Mouse (Mus musculus): ENCODE results near the gene Tspan33.
"Not testable (repeated sequence)": the region's sequence is repeated elsewhere in the genome, so short reads cannot be mapped to it uniquely, and the experiment has no call there.

The Tspan33 gene

GRCm38 (mm10) chr6:29693953-29694352, at the start of gene Tspan33:
Gene Tspan33 (plus strand): TSS chr6:29694222.
- peak; percentile 89 for DNase-seq (ENCODE audit: extremely low spot score, low spot score)

- DNase-seq (ENCODE audit: extremely low spot score, low spot score) = peak; percentile 91
These were observed 44.4 kb upstream of the Tspan33 start for GRCm38 (mm10) chr6:29649494-29650169.

GRCm38 (mm10) chr6:29650170-29650549, 43.9 kb upstream of the Tspan33 start:
- DNase-seq (ENCODE audit: extremely low spot score, low spot score) = no peak

GRCm38 (mm10) chr6:29653271-29653670, 40.8 kb upstream of the Tspan33 start:
- no peak for DNase-seq (ENCODE audit: extremely low spot score, low spot score)

GRCm38 (mm10) chr6:29658626-29659475, 35.2 kb upstream of the Tspan33 start:
- no peak for DNase-seq (ENCODE audit: extremely low spot score, low spot score)

GRCm38 (mm10) chr6:29659964-29660363, 34.1 kb upstream of the Tspan33 start:
- no peak for DNase-seq (ENCODE audit: extremely low spot score, low spot score)

GRCm38 (mm10) chr6:29660662-29661307, 33.2 kb upstream of the Tspan33 start:
- no peak for DNase-seq (ENCODE audit: extremely low spot score, low spot score)

- DNase-seq (ENCODE audit: extremely low spot score, low spot score) = no peak
These were observed 26.8 kb upstream of the Tspan33 start for GRCm38 (mm10) chr6:29667266-29667665.

GRCm38 (mm10) chr6:29671741-29672140, 22.3 kb upstream of the Tspan33 start:
- no peak for DNase-seq (ENCODE audit: extremely low spot score, low spot score)

- DNase-seq (ENCODE audit: extremely low spot score, low spot score) = no peak
These were observed 21.2 kb upstream of the Tspan33 start for GRCm38 (mm10) chr6:29672563-29673411.

- no peak for DNase-seq (ENCODE audit: extremely low spot score, low spot score)
These were observed 20.3 kb upstream of the Tspan33 start for GRCm38 (mm10) chr6:29673739-29674138.

GRCm38 (mm10) chr6:29679947-29680550, 14.0 kb upstream of the Tspan33 start:
- not testable (repeated sequence) for DNase-seq (ENCODE audit: extremely low spot score, low spot score)

- no peak for DNase-seq (ENCODE audit: extremely low spot score, low spot score)
These were observed 12.2 kb upstream of the Tspan33 start for GRCm38 (mm10) chr6:29681853-29682252.

- DNase-seq (ENCODE audit: extremely low spot score, low spot score) = no peak
These were observed 9.3 kb upstream of the Tspan33 start for GRCm38 (mm10) chr6:29684686-29685085.

- DNase-seq (ENCODE audit: extremely low spot score, low spot score) = no peak
These were observed 8.1 kb upstream of the Tspan33 start for GRCm38 (mm10) chr6:29685952-29686351.

GRCm38 (mm10) chr6:29689458-29689857, 4.6 kb upstream of the Tspan33 start:
- no peak for DNase-seq (ENCODE audit: extremely low spot score, low spot score)

GRCm38 (mm10) chr6:29694375-29695289, 610 bp downstream of the Tspan33 start:
- DNase-seq (ENCODE audit: extremely low spot score, low spot score) = no peak

- no peak for DNase-seq (ENCODE audit: extremely low spot score, low spot score)
These were observed 1.3 kb downstream of the Tspan33 start for GRCm38 (mm10) chr6:29695290-29695674.

- DNase-seq (ENCODE audit: extremely low spot score, low spot score) = no peak
These were observed 2.0 kb downstream of the Tspan33 start for GRCm38 (mm10) chr6:29695975-29696374.

GRCm38 (mm10) chr6:29697139-29697538, 3.1 kb downstream of the Tspan33 start:
- no peak for DNase-seq (ENCODE audit: extremely low spot score, low spot score)

Data from neural tube, embryonic 10.5 days (tissue).